Mouse (Mus musculus) C2C12 (cell line): ENCODE data around the gene Rbm4b.

Experiments used
- CTCF ChIP-seq: IDR thresholded peaks from one replicate; pipeline ENCODE4 v1.5.1; 2011; ENCODE audit not compliant: control insufficient read depth, insufficient read depth, insufficient read length
- MAX ChIP-seq: IDR thresholded peaks from one replicate; pipeline ENCODE4 v1.6.1; 2011; ENCODE audit warnings: mild to moderate bottlenecking, control low read depth
- USF1 ChIP-seq: IDR thresholded peaks from one replicate; pipeline ENCODE4 v1.6.1; 2011; ENCODE audit warnings: low read depth, mild to moderate bottlenecking, control low read depth, moderate library complexity

GRCm38 (mm10) chr19:4772785-4773184 lies 16.5 kb downstream of the Rbm4b start:
- no peak for TF ChIP-seq USF1
- no peak for TF ChIP-seq CTCF
- TF ChIP-seq MAX = no peak
